Mouse (Mus musculus) heart, postnatal 25 days (tissue): ENCODE data around the gene S100a4. TPM values are rescaled to one million over a fixed set of nuclear protein-coding genes. Genes with fewer than 3 reads are reported as not detected.

Experiments
- DNase-seq: peaks from one replicate; pipeline ENCODE4 v3.0.0; 2022; ENCODE audit warnings: low spot score
- intact Hi-C: fragments of 180-260 bp; cut with DNase I; formaldehyde crosslinking; loops from one replicate; pipeline ENCODE4 v1.15.1; 2025
- total RNA-seq, 2 experiments: library from RNA; stranded (reverse); gene quantifications; 2 replicates each; pipeline ENCODE4 v1.2.3; 2021

The S100a4 gene
- 10 to 100 TPM in 1 of 2 experiments, 1 to 10 TPM in 1; 8.0 to 11.2 TPM for total RNA-seq

- intact Hi-C loops: no loop called here
These were observed at the start of gene S100a4 for GRCm38 (mm10) chr3:90603623-90604022. Gene S100a4, plus strand, starts transcription at chr3:90603771.

GRCm38 (mm10) chr3:90555954-90556353 is 47.6 kb upstream of the S100a4 start:
- intact Hi-C loops: no loop called here
- DNase-seq: no peak

More at GRCm38 (mm10) chr3:90603623-90604022, at the start of gene S100a4:
- no peak for DNase-seq

DNA sequence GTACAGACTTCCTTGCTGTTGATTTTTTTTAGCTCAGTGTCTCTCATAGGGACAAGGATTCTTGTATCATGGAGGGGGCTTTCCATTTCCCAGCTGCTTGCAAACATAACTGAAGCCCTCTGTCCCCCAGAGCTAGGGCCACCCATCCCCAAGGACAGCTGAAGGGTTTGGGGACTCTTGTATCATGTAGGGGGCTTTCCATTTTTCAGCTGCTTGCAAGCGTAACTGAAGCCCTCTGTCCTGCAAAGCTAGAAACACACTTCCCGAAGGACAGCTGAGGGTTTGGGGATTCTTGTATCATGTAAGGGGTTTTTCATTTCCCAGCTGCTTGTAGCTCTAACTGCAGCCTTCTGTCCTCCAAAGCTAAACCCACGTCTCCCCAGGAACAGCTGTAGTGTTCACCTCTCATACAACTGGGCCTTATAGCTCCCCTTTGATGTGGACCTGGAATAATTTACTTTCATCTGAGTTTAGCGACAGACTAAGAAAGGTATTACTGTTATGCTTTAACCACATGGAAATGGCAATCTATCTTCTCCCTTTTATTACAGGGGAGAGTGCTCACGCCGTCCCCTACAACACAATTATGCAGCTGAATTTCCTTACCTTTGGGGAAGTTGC is 43.5 kb upstream of the S100a4 start, which contains the start of gene S100a3:
TSS of gene S100a3 (plus strand) at position 571 of the 621 bp plus-strand sequence.
- no peak for DNase-seq
- intact Hi-C loops: no loop called here

- intact Hi-C loops: no loop called here
- peak; percentile 14 for DNase-seq
These were observed 28.9 kb upstream of the S100a4 start for GRCm38 (mm10) chr3:90574691-90575090.

DNA sequence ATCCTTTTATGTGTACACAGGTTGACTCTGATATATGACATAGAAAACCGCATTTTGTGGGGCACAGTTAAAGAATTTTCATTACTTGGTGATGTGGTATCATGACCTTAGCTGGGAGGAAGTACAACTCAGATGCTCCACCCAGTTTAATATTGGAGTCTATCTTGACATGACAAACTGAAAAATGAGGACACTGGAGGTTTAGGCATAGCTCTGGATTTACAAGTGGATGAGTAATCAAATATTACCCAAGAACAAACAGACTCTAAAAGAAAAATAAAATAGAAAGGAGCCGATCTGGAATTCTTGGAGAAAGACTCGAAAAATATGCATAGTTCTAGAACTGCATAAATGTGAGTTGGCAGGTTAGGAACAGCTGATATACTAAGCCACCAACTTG is 28.3 kb upstream of the S100a4 start:
- intact Hi-C loops: no loop called here

GRCm38 (mm10) chr3:90576351-90577001 is 27.1 kb upstream of the S100a4 start:
- DNase-seq: no peak
- intact Hi-C loops: no loop called here

More for the DNA sequence above, 28.3 kb upstream of the S100a4 start:
- no peak for DNase-seq

DNA sequence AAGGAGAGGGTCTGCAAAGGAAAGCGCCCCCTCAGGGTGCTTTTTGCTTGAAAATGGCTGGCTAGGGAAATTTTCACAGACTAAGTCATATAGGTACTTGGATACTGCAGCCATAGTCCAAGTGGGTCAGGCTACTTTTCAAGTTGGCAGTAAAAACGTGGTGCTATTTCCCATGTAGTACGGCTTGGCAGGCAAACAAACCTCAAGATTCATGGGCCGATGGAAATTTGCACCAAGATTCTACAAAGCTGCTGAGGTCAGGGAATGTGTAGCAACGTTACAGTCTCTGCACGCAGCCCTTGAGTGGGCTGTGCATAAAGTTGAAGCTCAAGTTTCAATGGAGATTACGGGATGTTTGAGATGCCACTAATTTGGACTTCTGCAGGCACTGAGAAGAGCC is 24.1 kb upstream of the S100a4 start:
- no peak for DNase-seq
- intact Hi-C loops: no loop called here

- no peak for DNase-seq
- intact Hi-C loops: no loop called here
These were observed 22.4 kb upstream of the S100a4 start for GRCm38 (mm10) chr3:90581141-90581540.

GRCm38 (mm10) chr3:90582156-90582555 is 21.4 kb upstream of the S100a4 start:
- no peak for DNase-seq
- intact Hi-C loops: no loop called here

- intact Hi-C loops: no loop called here
- no peak for DNase-seq
These were observed 21.0 kb upstream of the S100a4 start for GRCm38 (mm10) chr3:90582556-90582955.

DNA sequence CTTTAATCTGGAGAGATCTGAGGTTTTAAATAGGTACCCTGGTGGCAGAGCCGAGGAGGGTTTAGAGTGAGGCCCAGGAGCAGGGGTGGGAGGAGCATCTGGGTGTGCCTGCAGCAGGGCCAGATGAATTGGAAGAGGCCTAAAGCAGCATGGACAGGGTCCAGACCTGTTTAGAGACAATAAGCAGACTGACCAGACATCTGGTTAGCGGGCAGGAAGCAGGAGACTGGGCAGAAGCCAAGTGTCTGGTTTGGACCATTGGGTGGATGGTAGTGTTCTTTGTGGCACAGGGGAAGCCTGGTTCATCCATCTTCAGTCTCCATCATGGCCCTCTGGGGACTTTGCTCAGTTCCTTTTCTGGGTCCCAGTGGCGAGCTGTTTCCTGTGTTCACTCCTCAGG is 19.7 kb upstream of the S100a4 start:
- intact Hi-C loops: loop anchor here (2.0 kb wide), 1 partner anchor 59 kb away; no protein-coding TSS in a partner anchor
- peak; percentile 16 for DNase-seq

DNA sequence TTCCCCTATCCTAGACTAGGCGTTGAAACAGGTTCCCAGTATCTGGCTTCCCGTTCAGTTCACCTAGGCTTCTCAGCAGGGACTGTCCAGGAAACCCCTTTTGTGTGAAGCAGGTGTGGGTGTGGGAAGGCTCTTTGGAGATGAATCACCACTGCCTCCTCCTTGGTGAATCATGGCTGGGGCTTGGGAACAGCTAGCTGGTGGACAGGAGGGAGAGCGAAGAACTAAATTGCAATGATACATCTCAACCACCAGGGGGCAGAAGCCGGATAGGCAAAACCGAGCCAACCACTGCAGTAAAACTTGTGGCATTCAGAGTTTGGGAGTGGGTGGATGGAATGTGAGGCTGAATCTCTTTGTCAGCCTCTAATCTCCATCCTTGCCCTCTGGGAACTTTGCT is 18.0 kb upstream of the S100a4 start:
- peak; percentile 53 for DNase-seq
- intact Hi-C loops: loop anchor here (1.0 to 5.0 kb wide), 4 partner anchors 30 to 68 kb away; no protein-coding TSS in a partner anchor

GRCm38 (mm10) chr3:90586016-90586643 is 17.4 kb upstream of the S100a4 start:
- DNase-seq: no peak
- intact Hi-C loops: loop anchor here (5.0 kb wide), 1 partner anchor 44 kb away; no protein-coding TSS in a partner anchor

DNA sequence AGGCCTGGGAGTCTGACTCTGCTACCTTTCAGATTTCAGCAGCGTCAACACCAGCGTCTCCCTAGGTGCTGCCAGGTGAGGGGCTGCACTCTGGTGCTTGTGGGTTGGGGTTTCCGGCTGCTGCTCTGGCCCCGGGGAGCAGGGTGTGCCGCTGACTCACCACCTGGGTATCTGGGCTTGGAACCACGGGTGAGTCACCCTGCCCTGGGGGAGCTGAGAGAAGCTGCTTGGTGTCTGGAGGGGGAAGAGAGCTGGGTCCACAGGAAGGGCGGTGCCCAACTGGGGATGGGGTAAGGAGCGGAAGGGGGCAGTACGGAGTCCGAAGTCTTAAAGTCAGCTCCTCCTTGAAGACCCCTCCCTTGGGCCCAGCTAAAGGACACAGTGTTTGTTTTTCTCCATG is 16.7 kb upstream of the S100a4 start:
- intact Hi-C loops: loop anchor here (5.0 kb wide), 1 partner anchor 45 kb away; no protein-coding TSS in a partner anchor

GRCm38 (mm10) chr3:90587361-90588101 is 16.0 kb upstream of the S100a4 start:
- intact Hi-C loops: loop anchor here (5.0 kb wide), 1 partner anchor 45 kb away; no protein-coding TSS in a partner anchor
- no peak for DNase-seq

More for the DNA sequence above, 16.7 kb upstream of the S100a4 start:
- DNase-seq: peak; percentile 83

GRCm38 (mm10) chr3:90589390-90589789 is 14.2 kb upstream of the S100a4 start:
- no peak for DNase-seq
- intact Hi-C loops: loop anchor here (5.0 kb wide), 1 partner anchor 47 kb away; no protein-coding TSS in a partner anchor

DNA sequence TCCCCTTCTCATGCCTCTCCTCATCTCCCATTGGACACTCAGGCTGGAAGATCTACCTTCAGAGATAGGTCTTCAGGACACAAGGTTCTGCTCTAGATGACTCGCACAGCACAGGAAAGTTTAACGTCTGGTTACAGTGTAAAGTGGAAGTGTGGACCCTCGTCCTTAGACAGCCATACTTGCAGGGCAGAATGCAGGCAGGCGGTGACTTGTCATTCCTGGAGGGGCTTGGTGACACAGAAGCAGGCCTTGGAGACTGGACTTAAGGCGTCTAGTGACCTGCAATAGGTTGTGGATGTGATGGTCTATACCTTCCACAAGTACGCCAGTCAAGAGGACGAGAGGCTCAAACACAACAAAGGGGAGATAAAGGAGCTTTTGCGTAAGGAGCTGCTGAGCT is 13.6 kb upstream of the S100a4 start, which contains the start of gene S100a2:
TSS of gene S100a2 (plus strand) at position 301 of the 400 bp plus-strand sequence.
- intact Hi-C loops: loop anchor here (5.0 kb wide), 1 partner anchor 48 kb away; no protein-coding TSS in a partner anchor
- DNase-seq: no peak

GRCm38 (mm10) chr3:90594466-90594865 is 9.1 kb upstream of the S100a4 start:
- intact Hi-C loops: no loop called here
- no peak for DNase-seq

- intact Hi-C loops: no loop called here
- no peak for DNase-seq
These were observed 8.0 kb upstream of the S100a4 start for GRCm38 (mm10) chr3:90595556-90595955.

GRCm38 (mm10) chr3:90596810-90597209 is 6.8 kb upstream of the S100a4 start:
- intact Hi-C loops: no loop called here

More at GRCm38 (mm10) chr3:90596810-90597209, 6.8 kb upstream of the S100a4 start:
- DNase-seq: no peak
